Mouse (Mus musculus) liver, postnatal 0 days (tissue): ENCODE measurements around the gene Pus10.

Experiments
- CTCF ChIP-seq: sonication (generic); IDR thresholded peaks from 2 replicates; pipeline ENCODE4 v1.5.1; 2016; ENCODE audit warnings: antibody characterized with exemption, low read depth
- EP300 ChIP-seq: IDR thresholded peaks from 2 replicates; pipeline ENCODE4 v1.6.1; 2016; ENCODE audit warnings: antibody characterized with exemption, low read depth, mild to moderate bottlenecking

- no peak for TF ChIP-seq CTCF
- no peak for TF ChIP-seq EP300
These were observed 1.1 kb downstream of the Pus10 start for GRCm38 (mm10) chr11:23666526-23666925.
